Mouse (Mus musculus): ENCODE data around the gene Skap2.

Skap2 gene

DNA sequence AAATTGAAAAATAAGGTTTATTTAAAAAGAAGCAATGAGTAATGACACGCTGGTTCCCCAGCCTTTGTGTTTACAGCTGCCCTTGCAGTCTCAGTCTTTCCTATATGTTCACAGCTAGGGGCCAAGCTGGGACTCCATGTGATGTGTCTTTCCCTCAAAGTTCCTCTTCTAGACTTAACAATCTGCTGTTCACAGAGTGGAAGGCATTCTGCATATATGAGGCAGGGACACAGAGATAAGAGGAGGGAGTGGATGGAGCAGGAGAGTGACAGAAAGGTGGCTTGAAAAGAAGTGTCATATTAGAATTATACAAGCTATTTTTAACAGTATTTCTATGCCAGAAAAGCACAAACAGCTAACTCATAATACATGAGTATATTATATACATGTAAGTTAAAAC is 110.8 kb downstream of the Skap2 start:
- in situ Hi-C loops (cut with MboI; ENCODE audit: unreplicated experiment in 2 of 2), result no loop called here

DNA sequence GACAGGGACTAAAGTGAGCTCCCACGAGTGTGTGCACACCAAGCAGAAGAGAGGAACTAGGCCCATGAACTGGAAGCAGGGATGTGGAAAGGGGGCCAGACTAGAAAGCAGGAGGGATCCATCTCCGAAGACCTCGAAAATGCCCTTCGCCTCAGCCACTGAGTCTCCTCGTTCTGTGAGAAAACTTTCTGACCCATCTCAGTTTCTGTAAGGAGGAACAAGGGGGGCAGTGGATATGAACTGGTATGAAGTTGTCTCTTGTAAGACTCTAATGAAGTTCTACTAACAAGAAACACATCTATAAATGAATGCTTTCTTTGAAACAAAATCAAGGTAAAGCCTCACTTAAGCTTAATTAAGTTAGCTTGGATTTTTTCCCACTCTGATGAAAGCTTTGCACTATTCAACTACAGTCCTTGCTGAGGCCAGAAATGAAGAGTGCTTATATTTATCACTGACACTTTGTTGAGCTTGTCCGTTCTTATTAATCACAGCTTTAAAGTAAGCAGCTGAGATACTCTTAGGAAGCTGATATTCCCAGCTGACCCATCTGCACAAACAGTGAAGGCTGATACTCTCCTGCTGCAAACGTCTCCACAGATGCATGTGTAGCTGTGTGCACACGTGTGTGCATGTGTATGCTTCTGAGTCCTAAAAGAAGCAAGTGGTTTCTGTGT is 113.9 kb downstream of the Skap2 start:
- in situ Hi-C loops (cut with MboI; ENCODE audit: unreplicated experiment in 2 of 2), result no loop called here

DNA sequence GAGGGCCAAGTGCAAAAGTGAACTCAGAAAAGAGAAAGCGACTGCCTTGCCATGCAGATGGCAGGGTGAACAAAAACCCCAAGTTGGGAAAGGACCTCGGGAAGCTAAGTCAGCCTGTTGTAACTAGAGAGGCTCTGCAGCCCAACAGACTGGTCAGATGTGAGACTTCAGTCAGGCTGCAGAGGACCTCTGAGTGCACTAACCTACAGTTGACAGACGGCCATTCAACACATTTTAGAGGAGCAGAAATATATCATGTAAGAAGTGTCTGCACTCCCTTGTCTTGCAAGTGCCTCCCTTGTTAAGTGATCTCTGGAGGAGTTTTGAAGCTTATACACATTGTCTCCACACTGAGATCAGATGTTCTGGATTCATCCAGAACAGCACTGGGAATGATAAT is 116.6 kb downstream of the Skap2 start:
- in situ Hi-C loops (cut with MboI; ENCODE audit: unreplicated experiment in 2 of 2), result no loop called here

DNA sequence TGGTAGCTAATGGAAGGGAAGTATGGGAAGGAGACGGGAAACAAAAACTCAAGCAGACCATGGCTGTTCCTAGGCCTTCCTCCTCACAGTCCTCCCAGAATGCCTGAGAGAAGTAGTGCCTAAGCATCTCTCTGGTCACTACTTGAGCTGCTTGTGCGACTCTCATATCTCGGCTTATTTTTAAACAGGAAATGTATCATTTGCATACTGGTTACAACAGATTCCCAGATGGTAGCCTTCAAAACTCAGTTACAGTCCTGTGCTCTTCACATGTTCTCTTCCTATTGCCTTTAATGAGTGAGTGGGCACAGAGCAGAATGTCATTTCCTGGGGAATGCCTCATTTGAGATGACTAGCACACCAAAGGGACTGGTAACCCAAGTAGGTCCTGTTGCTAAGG is 117.6 kb downstream of the Skap2 start:
- in situ Hi-C loops (cut with MboI; ENCODE audit: unreplicated experiment in 2 of 2), result no loop called here

DNA sequence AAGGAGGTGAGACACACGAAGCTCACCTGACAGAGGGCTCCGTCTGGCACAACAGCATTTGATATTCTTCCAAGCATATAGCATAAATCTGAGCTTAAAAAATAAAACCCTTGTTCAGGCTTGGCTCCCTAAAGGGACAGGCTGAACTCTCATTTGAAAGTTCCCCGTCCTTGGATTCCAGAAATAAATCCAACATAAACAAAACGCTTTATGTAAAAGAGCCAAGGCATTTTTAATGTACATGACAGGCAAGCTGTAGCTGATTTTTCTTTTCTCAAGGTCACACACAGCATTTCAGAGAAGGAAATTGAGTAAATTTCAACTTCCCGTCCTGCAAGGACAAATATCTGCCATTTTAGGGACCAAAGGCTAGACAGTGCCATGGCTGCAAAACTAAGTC is 122.0 kb downstream of the Skap2 start:
- in situ Hi-C loops (cut with MboI; ENCODE audit: unreplicated experiment in 2 of 2), result no loop called here

DNA sequence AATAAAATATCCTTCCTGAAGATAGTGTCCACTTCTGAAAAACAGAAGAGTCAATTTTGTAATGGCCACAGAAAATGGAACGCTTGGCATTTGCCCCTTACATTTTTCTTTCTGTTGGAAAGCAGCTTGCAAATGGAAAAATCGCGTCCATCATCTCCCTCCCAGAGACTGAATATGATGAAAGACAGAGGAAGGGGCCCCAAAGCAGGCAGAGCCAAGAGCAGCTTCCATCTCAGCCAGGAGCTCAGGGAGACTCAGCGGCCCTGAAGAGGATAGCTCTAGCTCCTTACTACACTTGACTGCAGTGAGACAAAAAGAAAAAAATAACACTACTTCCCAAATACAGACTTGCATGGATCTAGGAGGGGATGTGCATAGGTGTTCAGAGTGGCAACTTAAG is 122.5 kb downstream of the Skap2 start:
- in situ Hi-C loops (cut with MboI; ENCODE audit: unreplicated experiment in 2 of 2), result no loop called here

DNA sequence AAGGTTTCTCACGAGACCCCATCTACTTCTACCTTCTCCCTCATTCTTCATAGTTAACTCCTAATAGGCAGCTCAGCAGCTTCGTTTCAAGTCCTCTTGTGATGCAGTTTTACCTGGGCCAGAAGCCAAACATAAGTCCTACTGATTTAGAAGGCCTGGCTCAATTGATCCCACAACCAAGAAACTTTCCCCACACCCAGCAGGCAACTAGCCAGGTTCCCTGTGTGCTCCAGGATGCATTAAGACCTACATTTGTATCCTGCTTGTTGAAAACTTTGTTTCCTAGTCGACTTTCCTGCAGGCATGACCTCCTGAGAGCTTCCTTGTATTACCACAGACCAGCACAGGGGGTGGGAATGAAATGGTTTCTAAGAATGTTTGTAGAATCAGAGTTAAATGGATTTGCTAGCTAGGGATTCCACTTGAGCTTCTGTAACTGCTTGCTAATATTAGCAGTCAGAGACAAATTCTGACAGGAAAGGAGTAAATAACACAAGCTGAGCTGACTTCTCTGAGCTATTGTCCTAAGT is 125.4 kb downstream of the Skap2 start:
- in situ Hi-C loops (cut with MboI; ENCODE audit: unreplicated experiment in 2 of 2), result no loop called here

DNA sequence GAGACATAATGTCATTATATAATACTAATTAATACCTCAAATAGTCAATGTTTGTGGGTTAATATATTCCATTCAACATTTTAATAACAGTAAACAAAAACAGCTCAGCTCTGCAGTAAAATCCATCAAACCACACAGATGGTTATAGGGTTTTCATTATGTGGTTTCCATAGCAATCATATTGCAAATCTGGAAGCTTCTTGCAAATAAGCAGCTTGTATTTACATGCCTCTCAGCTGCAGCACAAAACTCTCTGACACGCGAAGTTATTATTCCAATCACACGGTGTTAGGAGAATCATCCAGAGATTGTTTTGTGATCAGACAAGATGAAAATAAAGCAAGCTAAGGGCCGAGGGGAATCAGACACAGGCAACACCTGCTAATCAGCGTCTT is 129.5 kb downstream of the Skap2 start:
- in situ Hi-C loops (cut with MboI; ENCODE audit: unreplicated experiment in 2 of 2), result no loop called here

DNA sequence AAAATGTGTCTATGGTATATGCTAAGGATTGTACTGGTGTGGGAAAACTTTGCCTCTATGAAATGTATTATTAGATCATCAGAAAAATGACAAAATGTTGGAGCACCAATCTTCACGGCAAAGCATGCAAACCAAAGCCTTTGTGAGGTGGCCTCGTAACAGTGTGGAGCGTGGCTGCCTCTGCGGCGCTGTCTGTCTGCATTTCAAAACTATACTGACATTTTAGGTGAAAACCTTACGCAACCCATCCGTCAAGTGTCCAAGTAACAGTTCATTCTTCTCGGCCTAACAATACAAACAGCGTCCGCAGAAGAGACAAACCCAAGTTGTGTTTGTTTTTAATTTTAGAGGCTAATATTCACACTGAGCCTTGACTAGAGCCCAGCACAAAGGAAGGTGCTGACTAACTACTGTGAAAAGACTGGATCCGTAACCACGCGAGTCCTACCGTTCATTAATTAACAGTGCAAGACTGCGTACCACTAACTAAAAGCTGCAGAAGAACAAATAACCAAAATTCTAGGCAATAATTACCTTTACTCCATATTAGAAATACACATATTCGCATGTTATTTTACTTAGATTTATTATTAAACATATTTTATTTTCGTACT is 130.0 kb downstream of the Skap2 start:
- in situ Hi-C loops (cut with MboI; ENCODE audit: unreplicated experiment in 2 of 2), result no loop called here

DNA sequence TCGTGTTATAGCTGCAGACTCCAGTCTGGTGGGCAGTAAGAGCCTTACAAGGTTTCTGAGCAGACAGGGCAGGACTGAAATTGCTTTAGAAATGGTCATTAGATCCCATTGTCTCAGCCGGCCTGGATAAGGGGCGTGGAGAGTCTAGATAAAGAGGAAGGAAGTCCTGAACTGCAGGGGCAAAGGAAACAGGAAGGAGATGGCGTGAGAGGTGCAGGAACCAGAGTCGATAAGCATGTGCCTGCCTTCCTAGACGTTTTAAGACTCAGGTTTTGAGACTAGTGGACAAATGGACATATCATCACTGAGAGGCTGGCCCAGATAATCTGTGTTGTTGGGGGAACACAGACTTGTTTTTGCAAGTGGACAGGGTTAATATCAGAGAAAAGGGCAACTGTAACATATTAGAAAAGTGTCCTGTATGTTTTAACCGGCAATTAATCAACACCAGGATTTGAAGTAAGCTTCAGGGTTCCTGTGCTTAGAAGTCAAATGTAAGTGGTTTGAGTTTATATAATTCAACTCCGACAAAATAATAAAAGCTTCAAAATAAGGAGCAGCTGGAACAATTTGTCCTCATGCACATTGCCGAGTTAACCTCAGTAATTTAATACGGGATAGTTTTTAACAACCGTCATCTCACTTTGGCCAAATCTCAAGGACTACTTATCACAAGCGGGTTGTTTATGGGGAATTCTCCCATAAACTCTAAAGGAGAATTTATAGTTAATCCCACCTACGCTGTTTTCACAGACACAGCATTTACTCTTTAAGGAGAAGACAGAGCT is 131.0 kb downstream of the Skap2 start:
- in situ Hi-C loops (cut with MboI; ENCODE audit: unreplicated experiment in 2 of 2), result no loop called here

DNA sequence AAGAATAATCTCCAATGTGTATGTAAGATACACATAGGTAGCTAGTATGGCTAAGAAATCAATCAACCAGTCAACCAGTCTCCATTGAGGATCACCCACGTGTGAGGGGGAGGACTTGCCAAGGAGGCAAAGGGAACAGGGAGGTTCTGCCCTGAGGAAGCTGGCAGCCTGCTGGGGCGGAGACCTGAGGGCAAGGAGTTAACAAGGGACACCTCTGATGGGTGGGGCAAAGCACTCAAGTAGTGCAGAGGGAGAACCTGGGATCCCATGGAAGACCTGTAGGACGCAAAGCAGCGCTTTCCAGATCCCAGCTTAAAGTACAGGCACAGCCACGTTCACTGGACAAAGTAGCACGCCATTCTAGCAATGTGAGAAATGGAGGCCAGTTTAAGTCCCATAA is 131.6 kb downstream of the Skap2 start:
- in situ Hi-C loops (cut with MboI; ENCODE audit: unreplicated experiment in 2 of 2), result no loop called here

DNA sequence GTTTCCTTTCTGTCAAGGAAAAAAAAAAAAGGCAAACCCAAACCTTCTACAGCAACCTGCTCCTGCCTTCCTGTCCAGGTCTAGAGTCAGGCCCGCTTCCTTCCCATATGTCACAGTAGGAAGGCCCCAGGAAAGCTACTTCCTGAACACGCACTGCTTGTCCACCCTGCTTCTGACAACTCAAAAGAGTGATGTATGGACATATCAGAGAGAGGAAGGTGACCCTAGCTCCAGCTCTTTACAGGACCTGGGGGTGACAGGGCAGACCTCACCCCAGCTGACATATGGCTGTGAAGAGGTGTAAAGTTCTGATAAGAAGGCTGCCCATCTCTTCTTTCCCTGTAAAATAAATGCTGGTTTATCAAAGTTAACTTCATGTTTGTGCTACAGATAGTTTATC is 133.8 kb downstream of the Skap2 start:
- in situ Hi-C loops (cut with MboI; ENCODE audit: unreplicated experiment in 2 of 2), result loop anchor here in 1 of 2 experiments (10.0 kb wide), 1 partner anchor 156 kb away; no protein-coding TSS in a partner anchor

DNA sequence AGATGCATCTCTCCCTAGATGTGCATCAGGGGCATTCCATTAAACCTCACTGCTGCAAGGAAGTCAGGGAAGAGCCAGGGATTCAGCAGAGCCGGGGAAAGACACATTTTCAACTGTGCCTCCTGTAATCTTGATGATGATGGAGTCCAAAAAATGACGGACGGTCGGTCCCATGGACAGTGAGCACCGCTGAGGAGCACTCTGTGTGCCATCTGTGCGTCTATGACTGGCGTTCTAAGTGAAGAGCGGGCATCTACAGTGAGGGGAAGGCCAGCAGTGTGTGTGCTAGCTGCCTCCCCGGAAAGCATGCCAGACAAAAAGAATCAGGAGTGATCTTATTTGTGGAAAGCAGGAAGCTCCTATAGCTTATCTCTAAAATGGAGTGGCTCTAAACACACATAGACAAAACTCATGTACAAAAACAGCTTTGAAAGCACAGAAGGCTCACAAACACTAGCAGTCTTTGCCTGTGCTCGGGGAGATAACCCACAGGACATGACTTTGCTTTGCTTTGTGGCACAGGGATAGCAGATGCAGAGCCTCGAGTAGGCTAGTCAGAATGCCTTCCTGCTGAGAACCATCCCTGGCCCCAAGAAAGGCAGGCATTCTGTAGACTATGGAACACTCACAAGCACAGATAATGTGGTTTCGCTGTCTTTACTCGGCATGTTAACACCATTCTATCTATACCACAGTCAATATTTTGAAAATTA is 135.4 kb downstream of the Skap2 start:
- in situ Hi-C loops (cut with MboI; ENCODE audit: unreplicated experiment in 2 of 2), result loop anchor here in 1 of 2 experiments (10.0 kb wide), 1 partner anchor 158 kb away; no protein-coding TSS in a partner anchor

DNA sequence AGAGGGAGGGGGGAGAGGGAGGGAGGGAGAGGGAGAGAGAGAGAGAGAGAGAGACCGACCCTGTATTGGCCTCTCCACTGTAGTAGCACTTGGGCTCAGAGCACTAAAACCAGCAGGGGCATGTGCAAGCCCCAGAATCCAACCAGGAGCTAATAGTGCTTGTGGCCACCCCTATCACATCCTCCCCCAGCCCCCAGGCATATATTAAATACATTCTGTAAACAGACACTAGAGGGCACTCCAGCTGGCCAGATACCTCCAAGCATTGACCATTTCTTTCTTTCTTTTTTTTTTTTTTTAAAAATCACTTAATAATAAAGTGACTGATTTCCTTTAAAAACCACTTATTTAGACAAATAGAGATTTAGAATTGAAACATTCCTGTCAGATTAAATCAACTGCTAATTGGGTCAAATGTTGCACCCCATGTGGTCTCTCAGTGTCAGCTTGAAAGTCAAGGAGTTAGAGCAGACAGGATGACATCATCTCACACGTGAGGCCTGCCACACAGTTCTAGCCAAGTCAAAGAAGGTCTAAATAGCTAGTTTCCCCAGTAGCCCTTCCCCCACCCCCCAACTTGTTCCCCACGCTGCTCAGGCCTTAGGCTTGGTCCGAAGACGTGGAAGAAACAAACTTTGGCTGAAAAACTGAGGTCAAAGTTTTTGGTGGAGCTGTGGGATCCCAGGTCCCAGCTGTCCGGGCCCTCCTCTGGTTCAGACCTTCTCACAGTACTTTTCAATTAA is 136.3 kb downstream of the Skap2 start:
- in situ Hi-C loops (cut with MboI; ENCODE audit: unreplicated experiment in 2 of 2), result loop anchor here in 1 of 2 experiments (10.0 kb wide), 1 partner anchor 159 kb away; no protein-coding TSS in a partner anchor

DNA sequence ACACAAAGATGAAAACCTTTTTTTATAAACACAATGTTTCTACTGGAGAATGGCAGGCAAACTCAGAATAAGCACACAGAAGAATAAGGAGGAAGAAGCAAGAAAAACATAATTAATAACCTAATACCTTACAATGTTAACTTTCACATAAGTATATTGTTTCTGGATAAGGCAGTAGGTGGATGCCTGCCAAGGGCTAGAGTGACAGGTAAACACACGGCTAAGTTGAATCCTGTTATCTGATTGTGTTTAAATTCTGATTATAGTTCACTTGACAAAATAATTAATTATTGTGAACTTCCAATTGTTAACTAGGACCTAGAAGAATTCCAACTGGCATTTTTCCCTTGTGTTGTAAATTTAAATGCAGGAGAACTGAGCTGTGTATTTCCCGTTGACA is 138.3 kb downstream of the Skap2 start:
- in situ Hi-C loops (cut with MboI; ENCODE audit: unreplicated experiment in 2 of 2), result loop anchor here (5.0 to 25.0 kb wide), 3 partner anchors 161 to 487 kb away; no protein-coding TSS in a partner anchor

DNA sequence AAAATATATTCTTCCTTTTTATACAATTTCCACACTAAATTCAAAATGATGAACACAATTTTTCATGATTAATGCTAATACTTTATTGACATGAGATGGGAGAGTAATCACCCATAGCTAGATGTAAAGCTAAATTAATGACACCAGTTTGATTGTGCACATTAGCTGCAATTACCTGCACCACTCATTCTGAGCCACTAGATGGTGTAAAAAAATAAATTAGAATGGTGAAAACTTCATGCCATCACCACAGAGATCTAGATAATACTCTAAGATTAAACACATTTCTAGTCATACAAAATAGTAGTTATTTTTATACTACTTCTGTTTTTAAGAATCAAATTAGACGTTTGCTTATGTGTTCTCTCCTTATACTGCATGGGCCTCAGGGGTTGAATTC is 141.2 kb downstream of the Skap2 start:
- in situ Hi-C loops (cut with MboI; ENCODE audit: unreplicated experiment in 2 of 2), result loop anchor here (5.0 to 25.0 kb wide), 3 partner anchors 164 to 484 kb away; no protein-coding TSS in a partner anchor

DNA sequence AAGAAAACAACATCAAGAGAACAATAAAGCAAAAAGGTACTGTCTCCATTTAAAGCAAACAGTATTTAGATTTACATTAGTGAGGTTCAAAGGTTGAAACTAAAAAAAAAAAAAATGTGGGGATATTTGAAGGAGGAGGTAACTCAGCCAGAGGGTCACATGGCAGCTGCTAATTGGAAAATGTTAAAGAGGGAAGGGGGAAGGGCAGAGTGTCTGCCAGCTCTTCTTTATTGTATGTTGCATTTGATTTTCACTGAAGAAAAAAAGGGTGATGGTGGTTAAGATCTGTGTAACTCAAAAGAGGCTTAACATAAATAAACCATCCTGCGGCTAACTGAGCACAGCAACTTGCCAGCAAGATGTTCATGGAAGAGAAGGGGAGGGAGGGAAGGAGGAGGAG is 142.1 kb downstream of the Skap2 start:
- in situ Hi-C loops (cut with MboI; ENCODE audit: unreplicated experiment in 2 of 2), result loop anchor here (5.0 to 25.0 kb wide), 3 partner anchors 165 to 483 kb away; no protein-coding TSS in a partner anchor

DNA sequence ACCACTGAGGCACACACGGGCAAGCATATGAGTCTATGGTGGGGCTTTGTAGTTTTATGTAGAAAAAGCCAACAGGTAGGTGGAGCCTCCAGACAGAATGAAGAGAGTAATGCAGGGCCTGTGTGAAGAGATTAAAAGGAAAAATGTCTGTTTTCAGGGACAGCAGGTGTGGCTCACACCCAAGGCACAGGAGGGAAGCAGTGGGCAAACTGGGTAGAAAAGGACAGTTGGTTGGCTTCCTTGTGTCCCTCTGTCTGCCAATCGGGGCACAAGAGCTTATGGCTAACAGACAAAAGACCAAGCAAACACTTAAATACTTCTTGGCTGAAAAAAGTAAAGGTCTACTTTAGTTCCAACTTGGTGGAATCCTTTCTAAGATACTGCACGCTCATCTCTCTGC is 145.8 kb downstream of the Skap2 start:
- in situ Hi-C loops (cut with MboI; ENCODE audit: unreplicated experiment in 2 of 2), result loop anchor here (10.0 to 25.0 kb wide), 3 partner anchors 358 to 482 kb away; partner anchors contain the start of gene Hoxa7 (in 1 of the 2)

DNA sequence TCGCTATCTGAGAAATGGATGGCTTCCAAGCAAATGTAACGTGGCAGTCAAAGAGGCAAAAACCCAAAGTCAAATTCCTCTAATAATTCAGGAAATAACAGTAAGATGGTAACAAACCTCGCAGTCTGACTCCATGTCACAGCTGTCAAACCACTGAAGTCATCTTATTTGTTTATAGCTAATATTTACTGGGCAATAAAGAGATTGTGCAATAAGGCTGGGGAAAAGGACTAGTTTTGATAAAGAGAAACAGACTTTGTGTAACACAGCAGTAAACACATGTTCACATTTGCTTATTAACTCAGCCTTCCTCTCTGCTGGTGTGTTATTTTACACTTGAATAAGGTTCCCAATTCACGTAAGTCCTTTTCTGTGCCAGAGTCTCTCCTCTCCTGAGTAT is 148.8 kb downstream of the Skap2 start:
- in situ Hi-C loops (cut with MboI; ENCODE audit: unreplicated experiment in 2 of 2), result loop anchor here (10.0 to 25.0 kb wide), 3 partner anchors 361 to 479 kb away; partner anchors contain the start of gene Hoxa7 (in 1 of the 2)
